Mouse (Mus musculus) liver, postnatal 0 days (tissue): ENCODE measurements at regions not wholly inside any gene's neighbourhood (a gene's known extent, or its start where the extent isn't known, plus 50 kb on each side); places are given as distances from the start of the nearest gene placed in this dataset.

Experiments used
- CTCF ChIP-seq: sonication (generic); IDR thresholded peaks from 2 replicates; pipeline ENCODE4 v1.5.1; 2016; ENCODE audit warnings: antibody characterized with exemption, low read depth
- EP300 ChIP-seq: IDR thresholded peaks from 2 replicates; pipeline ENCODE4 v1.6.1; 2016; ENCODE audit warnings: antibody characterized with exemption, low read depth, mild to moderate bottlenecking

- TF ChIP-seq EP300 (no peak), CTCF (no peak)
Measured at GRCm38 (mm10) chr11:38291289-38291688, 1055.5 kb upstream of the Tenm2 start.
